Mouse (Mus musculus) cerebellum, adult 2 months (tissue): Measurements from ENCODE around the gene Ebf1. TPM values are rescaled to one million over a fixed set of nuclear protein-coding genes. Genes with fewer than 3 reads are reported as not detected.

Source experiments
- DNase-seq, 2 experiments: peaks; one replicate each; pipeline ENCODE4 v3.0.0; 2021
- H3K27ac ChIP-seq: fragments of 200-500 bp; 2 replicates; pipeline ENCODE4 v1.5.1; 2012; ENCODE audit warnings: low read length, control low read depth, inconsistent platforms; ENCODE audit not compliant: insufficient read depth
- H3K27me3 ChIP-seq: fragments of 200-500 bp; 2 replicates; pipeline ENCODE4 v1.6.1; 2012; ENCODE audit warnings: inconsistent platforms, mild to moderate bottlenecking, low read length, moderate library complexity; ENCODE audit not compliant: control insufficient read depth, insufficient read depth
- H3K4me1 ChIP-seq: fragments of 200-500 bp; 2 replicates; pipeline ENCODE4 v1.6.1; 2011; ENCODE audit warnings: low read length; ENCODE audit not compliant: control insufficient read depth, insufficient read depth
- H3K4me3 ChIP-seq: fragments of 200-500 bp; replicated peaks from 2 replicates; pipeline ENCODE3; 2011; ENCODE audit warnings: mild to moderate bottlenecking, low read depth, low read length, control low read depth; ENCODE audit not compliant: insufficient read depth
- CTCF ChIP-seq: fragments of 200-500 bp; IDR thresholded peaks from 2 replicates; pipeline ENCODE4 v1.5.1; 2011; ENCODE audit warnings: low read depth, mild to moderate bottlenecking, control low read depth, low read length, moderate library complexity, borderline replicate concordance; ENCODE audit not compliant: insufficient read depth
- POLR2A ChIP-seq: fragments of 200-500 bp; IDR thresholded peaks from 2 replicates; pipeline ENCODE4 v1.6.1; 2011; ENCODE audit warnings: low read length, control low read depth, borderline replicate concordance; ENCODE audit not compliant: insufficient read depth
- WGBS: fragments of 180-500 bp; shearing (Covaris S2); methylation state at CpG from one replicate; pipeline ENCODE4 v1.1.7; 2018; 5-methylcytosine and 5-hydroxymethylcytosine counted together
- polyA plus RNA-seq: library from polyadenylated mRNA; depleted of rRNA; stranded (reverse); fragments of >200 nt; gene quantifications from 2 replicates; pipeline ENCODE4 v1.2.3, GENCODE M21; 2012

Ebf1 gene
- polyA plus RNA-seq, 1 experiment, result 24.9 TPM

DNA sequence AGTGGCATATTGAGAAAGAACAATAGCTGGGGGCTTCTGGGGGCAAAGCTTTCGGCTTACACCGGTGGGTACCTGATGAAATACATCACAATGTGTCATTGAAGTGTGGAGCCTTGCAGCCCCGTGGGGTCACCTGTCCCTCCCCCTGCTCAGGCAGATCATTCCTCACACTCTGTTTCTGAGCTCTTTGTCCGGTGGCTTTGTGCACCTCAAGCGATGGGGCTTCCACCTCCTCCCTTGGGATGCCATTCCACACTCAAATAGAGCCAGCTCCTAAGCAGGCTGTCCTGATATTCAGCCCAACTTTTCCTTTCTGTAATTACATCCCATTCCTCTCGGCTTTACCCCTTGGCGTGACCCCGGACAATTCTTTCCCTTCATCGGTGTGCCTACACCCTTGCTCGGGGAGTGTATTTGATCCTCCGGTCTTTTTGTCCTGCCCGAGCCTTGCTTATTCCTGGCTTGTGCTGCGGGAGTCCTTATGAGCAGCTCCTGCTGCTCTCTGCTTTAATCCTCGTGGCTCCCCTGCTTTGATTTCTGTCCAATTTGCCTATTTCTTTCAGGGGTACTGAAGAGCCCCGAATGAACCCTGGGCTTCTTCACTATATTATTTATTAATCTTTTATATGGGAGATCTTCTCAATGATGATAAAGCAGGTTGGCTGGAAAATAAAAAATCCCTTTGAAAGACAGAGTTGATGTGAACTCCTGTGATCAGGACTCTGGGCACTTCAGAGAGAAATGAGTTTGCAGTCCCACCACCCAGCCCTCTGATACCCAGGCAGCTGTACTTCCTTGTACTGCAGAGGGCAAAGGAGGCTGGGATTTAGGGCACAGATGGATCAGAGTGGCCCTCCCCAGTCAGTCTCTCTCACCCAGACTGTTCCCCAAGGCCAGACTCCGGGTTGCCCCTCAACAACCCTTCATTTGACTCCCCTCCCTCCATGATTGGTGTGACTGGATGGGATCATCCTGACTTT lies 160.5 kb downstream of the Ebf1 start:
- Histone ChIP-seq H3K27ac (no peak overlapping the region), H3K4me3 (no peak overlapping the region), H3K27me3 (no peaks in the 10 kb centered on the region), H3K4me1 (peaks cover 9% of the 10 kb centered on the region)
- no peak for DNase-seq
- TF ChIP-seq CTCF, result no peak
- no peak for TF ChIP-seq POLR2A
- WGBS, result 59% methylated on average over 16 of the region's 16 CpGs

DNA sequence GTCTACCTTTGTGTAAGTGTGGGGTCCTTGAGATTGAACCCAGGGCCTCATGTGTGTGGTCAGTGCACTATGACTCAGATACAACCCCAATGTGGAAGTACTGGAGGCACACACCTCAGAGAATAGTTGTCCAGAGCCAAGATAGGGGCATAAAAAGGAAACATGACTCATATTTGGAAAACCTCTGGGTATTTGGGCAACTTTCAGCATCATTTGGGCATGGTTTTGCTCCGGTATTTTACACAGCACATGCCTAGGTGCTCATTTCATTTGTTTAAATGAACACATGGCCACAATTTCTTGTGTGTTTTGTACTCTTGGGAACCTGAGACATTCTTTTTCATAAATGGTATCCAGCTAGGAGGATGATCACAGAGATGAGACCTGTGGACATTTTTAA lies 161.9 kb downstream of the Ebf1 start:
- 97% methylated on average over 1 of the region's 1 CpGs for WGBS
- H3K4me1 ChIP-seq, result peaks cover 9% of the 10 kb centered on the region
- no peak overlapping the region for H3K27ac ChIP-seq
- no peak for TF ChIP-seq CTCF
- no peak for TF ChIP-seq POLR2A
- DNase-seq, result no peak
- no peaks in the 10 kb centered on the region for H3K27me3 ChIP-seq
- no peak overlapping the region for H3K4me3 ChIP-seq

DNA sequence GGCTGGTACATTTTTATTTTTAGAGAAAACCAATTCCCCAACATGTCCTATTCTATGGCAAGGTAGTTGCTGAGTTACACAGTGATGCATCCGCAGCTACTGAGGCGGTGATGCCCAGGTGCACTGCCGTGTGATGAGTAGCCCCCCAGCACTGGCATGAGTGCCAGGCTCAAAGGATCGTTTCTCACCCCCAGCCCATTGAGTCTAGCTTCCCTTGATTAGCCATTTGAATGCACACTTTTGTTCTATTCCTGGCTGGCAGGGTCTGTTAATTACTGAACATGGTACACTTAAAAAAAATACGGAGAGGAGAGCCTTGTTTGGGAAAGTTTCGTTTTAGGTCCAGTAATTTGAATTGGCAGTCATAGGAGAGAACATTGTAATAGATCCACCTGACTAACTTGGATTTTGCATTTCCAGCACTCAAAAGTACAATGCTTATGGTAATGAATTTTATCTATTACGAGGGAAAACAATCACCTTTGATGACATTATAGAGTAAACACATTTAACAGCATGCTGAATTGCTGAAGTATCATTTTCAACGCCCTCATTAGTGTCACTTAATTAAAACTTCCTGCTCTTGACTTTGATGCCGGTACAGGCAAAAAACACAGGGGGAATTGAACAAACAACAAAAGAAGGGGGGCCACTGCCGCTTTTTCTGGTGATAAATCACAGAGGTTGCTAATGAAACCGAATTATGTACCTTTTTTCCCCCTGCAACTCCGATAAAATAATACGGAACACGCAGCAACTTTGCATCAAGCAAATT lies 167.3 kb downstream of the Ebf1 start:
- Histone ChIP-seq H3K27me3 (no peaks in the 10 kb centered on the region), H3K27ac (no peak overlapping the region), H3K4me3 (no peak overlapping the region), H3K4me1 (no peaks in the 10 kb centered on the region)
- TF ChIP-seq CTCF, result no peak
- 83% methylated on average over 14 of the region's 14 CpGs for WGBS
- no peak for DNase-seq

DNA sequence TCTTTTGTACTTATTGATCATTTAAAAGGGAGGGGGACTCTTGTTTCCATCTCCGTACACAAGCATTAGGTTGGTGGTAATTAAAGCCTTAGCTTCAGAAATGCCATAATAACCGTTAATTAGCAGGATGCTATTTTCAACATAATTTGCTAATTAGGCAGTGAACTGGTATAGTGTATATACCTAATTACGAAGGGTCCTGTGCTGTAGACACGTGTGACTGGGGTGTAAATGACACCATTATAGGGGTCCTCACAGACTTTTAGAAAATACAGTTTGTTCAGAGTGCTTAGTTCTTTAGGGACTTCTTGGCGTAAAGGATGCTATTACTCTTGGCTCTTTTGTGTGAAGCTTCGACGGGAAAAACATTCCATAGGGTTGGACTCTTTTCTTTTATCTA lies 167.9 kb downstream of the Ebf1 start:
- 71% methylated on average over 7 of the region's 7 CpGs for WGBS
- DNase-seq, result no peak
- H3K4me3 ChIP-seq, result no peak overlapping the region
- no peaks in the 10 kb centered on the region for H3K27me3 ChIP-seq
- H3K4me1 ChIP-seq, result no peaks in the 10 kb centered on the region
- TF ChIP-seq CTCF (no peak), POLR2A (no peak)
- H3K27ac ChIP-seq, result no peak overlapping the region

DNA sequence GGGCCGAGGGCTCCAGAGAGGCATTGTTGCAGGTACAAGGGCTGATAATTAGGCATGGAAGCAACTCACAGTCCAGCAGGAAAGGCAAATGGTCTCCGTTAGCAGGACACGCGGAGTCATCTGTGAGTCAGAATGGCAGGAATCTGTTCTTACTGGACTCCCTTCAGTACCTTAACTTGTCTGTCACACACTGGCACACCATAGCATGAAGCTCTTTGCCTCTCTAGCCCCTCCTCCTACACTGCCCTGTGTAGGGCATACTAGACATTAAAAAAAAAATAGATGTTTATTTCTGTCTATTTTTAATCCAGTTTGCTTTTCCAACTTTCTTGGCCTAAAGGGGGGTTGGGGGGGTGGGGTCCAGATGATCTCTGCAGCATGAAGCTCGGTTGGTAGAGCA lies 168.4 kb downstream of the Ebf1 start:
- Histone ChIP-seq H3K4me1 (no peaks in the 10 kb centered on the region), H3K4me3 (no peak overlapping the region), H3K27ac (no peak overlapping the region), H3K27me3 (no peaks in the 10 kb centered on the region; the same call in 1 of the 2 replicates)
- no peak for DNase-seq
- WGBS, result 63% methylated on average over 5 of the region's 5 CpGs
- no peak for TF ChIP-seq POLR2A

DNA sequence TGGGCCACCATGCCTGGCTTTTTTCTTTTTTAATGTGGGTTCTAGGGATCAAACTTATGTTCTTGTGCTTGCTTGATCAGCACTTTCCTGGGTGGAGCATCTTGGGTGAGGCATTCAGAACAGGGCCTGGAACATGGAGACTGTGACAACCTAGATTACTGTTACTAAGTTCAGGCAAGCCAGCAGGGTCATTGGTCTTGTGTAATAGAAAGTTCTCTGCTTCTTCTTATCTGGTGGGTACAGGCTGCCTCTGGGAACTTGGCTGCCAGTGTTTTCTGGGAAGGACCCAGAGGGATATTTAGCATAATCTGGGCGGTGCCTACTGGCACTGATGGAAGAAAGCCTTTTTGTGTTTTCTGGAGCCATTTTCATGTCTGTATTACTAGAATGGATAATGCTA lies 170.9 kb downstream of the Ebf1 start:
- Histone ChIP-seq H3K27me3 (no peaks in the 10 kb centered on the region; the same call in 1 of the 2 replicates), H3K27ac (no peak overlapping the region), H3K4me1 (0 out of 2 replicates have a peak, but pooled peaks cover 3% of the 10 kb centered on the region), H3K4me3 (no peak overlapping the region)
- TF ChIP-seq POLR2A (no peak), CTCF (no peak)
- no peak for DNase-seq
- WGBS, result 86% methylated on average over 1 of the region's 1 CpGs

DNA sequence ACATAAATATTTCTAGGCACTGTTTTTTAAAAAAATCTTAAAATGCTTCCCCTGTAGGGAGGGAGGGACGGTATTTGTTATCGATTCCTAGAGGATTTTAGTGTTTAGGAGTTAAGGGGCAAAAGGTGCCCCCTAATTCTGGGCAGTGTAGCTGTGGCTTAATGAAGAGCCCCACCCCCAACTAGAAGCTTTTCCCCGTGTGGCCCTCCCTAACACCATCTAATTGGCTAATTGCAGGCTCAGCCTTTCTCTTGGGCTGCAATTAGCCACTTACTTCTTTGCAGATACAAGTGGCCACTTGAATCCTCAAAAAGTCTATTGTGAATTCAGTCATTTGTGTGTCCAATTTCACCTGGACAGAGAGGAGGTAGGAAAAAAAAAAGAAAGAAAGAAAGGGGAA lies 175.7 kb downstream of the Ebf1 start:
- TF ChIP-seq POLR2A (no peak), CTCF (no peak)
- DNase-seq, result no peak
- Histone ChIP-seq H3K4me1 (peaks cover 9% of the 10 kb centered on the region; the same call in 1 of the 2 replicates), H3K4me3 (no peak overlapping the region), H3K27me3 (no peaks in the 10 kb centered on the region; the same call in 1 of the 2 replicates), H3K27ac (no peak overlapping the region)
- WGBS, result 65% methylated on average over 3 of the region's 3 CpGs
